Mouse (Mus musculus) left cerebral cortex, postnatal 4 days (tissue): ENCODE measurements at regions not wholly inside any gene's neighbourhood (a gene's known extent, or its start where the extent isn't known, plus 50 kb on each side); places are given as distances from the start of the nearest gene placed in this dataset.

Source experiments
- DNase-seq: peaks from one replicate; pipeline ENCODE4 v3.0.0-alpha.2; 2022
- intact Hi-C: fragments of 180-260 bp; cut with DNase I; formaldehyde crosslinking; loops from one replicate; pipeline ENCODE4 v1.15.1; 2025

DNA sequence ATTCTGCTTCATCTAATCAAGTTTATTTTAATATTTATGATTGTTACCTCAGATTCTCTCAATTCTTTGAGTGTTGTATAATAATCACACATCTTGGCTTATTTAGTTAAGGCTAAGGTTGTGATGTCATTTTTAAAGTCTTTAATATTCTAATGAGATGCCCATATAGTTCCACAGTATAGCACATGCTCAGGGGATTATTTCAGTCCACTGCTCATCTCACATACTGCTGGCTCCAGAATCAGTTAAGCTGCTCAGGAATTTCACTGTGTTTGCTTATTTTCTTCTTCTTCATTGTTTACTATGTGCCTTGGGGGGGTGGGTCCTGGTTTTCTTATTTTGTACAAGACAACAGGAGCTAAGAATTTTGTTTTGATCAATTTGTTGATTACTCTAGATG lies 229.5 kb downstream of the Pcdh18 start:
- intact Hi-C loops: no loop called here
- DNase-seq: no peak

GRCm38 (mm10) chr3:49520088-49520487 lies 237.0 kb downstream of the Pcdh18 start:
- DNase-seq: no peak
- intact Hi-C loops: no loop called here

DNA sequence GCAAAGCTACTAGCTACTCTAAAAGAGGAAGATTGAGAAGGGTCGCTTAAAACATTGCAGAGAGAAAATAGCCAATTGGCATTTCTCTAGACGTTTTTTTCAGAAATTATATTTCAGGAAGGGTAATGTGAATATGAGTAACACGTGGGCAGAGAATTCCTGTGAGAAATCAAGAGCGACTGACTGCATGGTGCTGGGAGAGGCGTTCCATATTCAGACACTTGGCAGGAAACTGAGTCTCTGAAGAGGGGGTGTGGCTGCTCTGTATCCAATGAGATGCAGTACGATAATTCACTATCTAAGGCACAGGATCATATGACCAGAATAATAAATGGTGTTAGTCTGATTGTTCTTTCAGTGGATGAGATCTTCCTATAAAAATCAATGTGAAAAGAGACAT lies 252.5 kb downstream of the Pcdh18 start:
- intact Hi-C loops: no loop called here
- DNase-seq: no peak

DNA sequence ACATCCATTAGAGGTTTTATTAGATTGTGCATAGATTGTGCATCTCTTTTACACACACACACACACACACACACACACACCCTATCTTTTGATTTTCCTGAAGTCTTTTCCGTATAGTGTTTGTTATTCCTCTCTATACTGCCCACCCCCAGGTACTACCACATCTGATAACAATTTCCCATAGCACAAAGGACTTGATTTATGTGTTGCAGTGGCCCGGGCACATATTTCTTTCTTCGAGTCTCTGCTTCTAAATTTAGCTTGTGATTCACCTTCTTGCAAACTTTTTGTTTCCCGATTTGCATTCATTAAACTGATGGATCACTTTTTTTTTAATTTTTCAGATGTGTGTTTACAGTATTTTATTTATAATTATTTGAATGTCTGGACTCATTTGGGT lies 254.8 kb downstream of the Pcdh18 start:
- intact Hi-C loops: no loop called here
- DNase-seq: no peak

DNA sequence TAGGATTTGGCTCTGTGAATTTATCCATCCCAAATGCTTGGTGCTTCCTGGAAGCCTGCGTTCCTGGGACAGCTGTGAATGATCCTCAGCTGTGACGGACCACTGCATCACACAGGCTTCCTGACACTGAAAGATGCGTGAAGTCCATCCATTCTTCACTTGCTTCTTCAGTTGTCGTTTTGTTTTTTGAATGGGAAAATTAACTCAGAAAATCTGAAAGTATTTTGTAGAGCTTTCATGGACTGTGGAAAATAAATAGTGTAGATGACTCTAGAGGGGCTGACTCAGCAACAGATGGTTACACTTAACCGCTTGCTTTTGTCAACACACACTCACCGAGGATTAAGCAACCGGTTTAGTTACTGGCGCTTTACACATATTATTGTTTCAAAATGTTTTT lies 272.0 kb downstream of the Pcdh18 start:
- intact Hi-C loops: no loop called here

More for the DNA sequence above, 272.0 kb downstream of the Pcdh18 start:
- no peak for DNase-seq
